Mouse (Mus musculus) liver, adult 2 months (tissue): ENCODE results near the gene Treh. TPM values are rescaled to one million over a fixed set of nuclear protein-coding genes. Genes with fewer than 3 reads are reported as not detected.

Source experiments
- DNase-seq: peaks from one replicate; pipeline ENCODE4 v3.0.0-alpha.2; 2011; ENCODE audit warnings: low read depth, low spot score; ENCODE audit errors: extremely low read depth
- H3K27ac ChIP-seq: fragments of 200-500 bp; replicated peaks from 2 replicates; pipeline ENCODE4 v1.5.1; 2012; ENCODE audit warnings: low read depth, mild to moderate bottlenecking, control low read depth, inconsistent platforms, low read length; ENCODE audit not compliant: insufficient read depth
- H3K27me3 ChIP-seq: fragments of 200-500 bp; 2 replicates; pipeline ENCODE4 v1.6.1; 2012; ENCODE audit warnings: mild to moderate bottlenecking, moderate library complexity, low read length, inconsistent platforms; ENCODE audit not compliant: control insufficient read depth, insufficient read depth
- H3K36me3 ChIP-seq: fragments of 200-500 bp; 2 replicates; pipeline ENCODE4 v1.6.1; 2012; ENCODE audit warnings: low read length, inconsistent platforms; ENCODE audit not compliant: control insufficient read depth, insufficient read depth
- H3K4me1 ChIP-seq: fragments of 200-500 bp; 2 replicates; pipeline ENCODE4 v1.6.1; 2011; ENCODE audit warnings: low read length; ENCODE audit not compliant: control insufficient read depth, insufficient read depth
- H3K4me3 ChIP-seq: fragments of 200-500 bp; 2 replicates; pipeline ENCODE4 v1.5.1; 2011; ENCODE audit warnings: low read depth, mild to moderate bottlenecking, control low read depth, low read length, moderate library complexity; ENCODE audit not compliant: insufficient read depth
- H3K79me2 ChIP-seq: fragments of 200-500 bp; 2 replicates; pipeline ENCODE4 v1.6.1; 2012; ENCODE audit warnings: inconsistent platforms, mild to moderate bottlenecking, low read length, moderate library complexity; ENCODE audit not compliant: control insufficient read depth, insufficient read depth
- H3K9ac ChIP-seq: fragments of 200-500 bp; 2 replicates; pipeline ENCODE4 v1.6.1; 2012; ENCODE audit warnings: low read depth, mild to moderate bottlenecking, control low read depth, inconsistent platforms, low read length
- CTCF ChIP-seq: fragments of 200-500 bp; IDR thresholded peaks from 2 replicates; pipeline ENCODE4 v1.5.1; 2011; ENCODE audit warnings: low read depth, low read length, control low read depth
- POLR2A ChIP-seq: fragments of 200-500 bp; IDR thresholded peaks from 2 replicates; pipeline ENCODE4 v1.6.1; 2011; ENCODE audit warnings: low read length, control low read depth; ENCODE audit not compliant: insufficient read depth; ENCODE audit errors: extremely low read depth
- WGBS: fragments of 180-500 bp; shearing (Covaris S2); methylation state at CpG from one replicate; pipeline ENCODE4 v1.1.7; 2018; 5-methylcytosine and 5-hydroxymethylcytosine counted together
- polyA plus RNA-seq: library from polyadenylated mRNA; depleted of rRNA; stranded (reverse); fragments of >200 nt; gene quantifications from 2 replicates; pipeline ENCODE4 v1.2.3, GENCODE M21; 2012
- total RNA-seq: library from RNA; depleted of rRNA; stranded (reverse); fragments of >200 nt; gene quantifications from 2 replicates; pipeline ENCODE4 v1.2.3, GENCODE M21; 2014

The Treh gene
- total and polyA plus RNA-seq, 2 experiments, result 0.15 to 0.37 TPM

- no peaks in the 10 kb centered on the region for H3K4me1 ChIP-seq
- H3K27ac ChIP-seq, result no peak overlapping the region
- no peaks in the 10 kb centered on the region for H3K27me3 ChIP-seq
- H3K36me3 ChIP-seq, result no peaks in the 10 kb centered on the region
- WGBS, result 86% methylated on average over 6 of the region's 6 CpGs
- TF ChIP-seq POLR2A, result no peak
- H3K9ac ChIP-seq, result no peak overlapping the region
- DNase-seq, result no peak
- no peak overlapping the region for H3K4me3 ChIP-seq
- H3K79me2 ChIP-seq, result no peaks in the 10 kb centered on the region
Observed at GRCm38 (mm10) chr9:44646366-44646765, 26.7 kb upstream of the Treh start.

- Histone ChIP-seq H3K4me3 (no peak overlapping the region), H3K4me1 (no peaks in the 10 kb centered on the region), H3K27ac (no peak overlapping the region), H3K36me3 (no peaks in the 10 kb centered on the region), H3K27me3 (no peaks in the 10 kb centered on the region), H3K9ac (no peak overlapping the region), H3K79me2 (no peaks in the 10 kb centered on the region)
- 93% methylated on average over 8 of the region's 8 CpGs for WGBS
- no peak for TF ChIP-seq CTCF
- TF ChIP-seq POLR2A, result no peak
- no peak for DNase-seq
Observed at GRCm38 (mm10) chr9:44647026-44647425, 26.0 kb upstream of the Treh start.

GRCm38 (mm10) chr9:44647656-44648055 lies 25.4 kb upstream of the Treh start:
- H3K9ac ChIP-seq, result no peak overlapping the region
- H3K27me3 ChIP-seq, result no peaks in the 10 kb centered on the region
- H3K4me3 ChIP-seq, result no peak overlapping the region
- no peaks in the 10 kb centered on the region for H3K4me1 ChIP-seq
- TF ChIP-seq POLR2A (no peak), CTCF (no peak)
- no peak for DNase-seq
- no peaks in the 10 kb centered on the region for H3K36me3 ChIP-seq
- H3K27ac ChIP-seq, result no peak overlapping the region
- no peaks in the 10 kb centered on the region for H3K79me2 ChIP-seq
- WGBS, result 90% methylated on average over 4 of the region's 4 CpGs

- Histone ChIP-seq H3K36me3 (no peaks in the 10 kb centered on the region), H3K27me3 (no peaks in the 10 kb centered on the region), H3K4me1 (no peaks in the 10 kb centered on the region), H3K4me3 (no peak overlapping the region), H3K27ac (no peak overlapping the region), H3K79me2 (no peaks in the 10 kb centered on the region), H3K9ac (no peak overlapping the region)
- TF ChIP-seq CTCF (no peak), POLR2A (no peak)
- WGBS, result 88% methylated on average over 7 of the region's 7 CpGs
- no peak for DNase-seq
Observed at GRCm38 (mm10) chr9:44648881-44649281, 24.2 kb upstream of the Treh start.

GRCm38 (mm10) chr9:44652027-44652426 lies 21.0 kb upstream of the Treh start:
- DNase-seq, result no peak
- H3K79me2 ChIP-seq, result no peaks in the 10 kb centered on the region
- H3K4me1 ChIP-seq, result no peaks in the 10 kb centered on the region
- no peak overlapping the region for H3K9ac ChIP-seq
- no peak for TF ChIP-seq POLR2A
- TF ChIP-seq CTCF, result peak; percentile 91
- H3K27me3 ChIP-seq, result no peaks in the 10 kb centered on the region
- H3K27ac ChIP-seq, result no peak overlapping the region
- H3K36me3 ChIP-seq, result no peaks in the 10 kb centered on the region
- no peak overlapping the region for H3K4me3 ChIP-seq
- 13% methylated on average over 8 of the region's 8 CpGs for WGBS

GRCm38 (mm10) chr9:44653896-44654295 lies 19.1 kb upstream of the Treh start:
- TF ChIP-seq CTCF (no peak), POLR2A (no peak)
- Histone ChIP-seq H3K27ac (no peak overlapping the region), H3K27me3 (no peaks in the 10 kb centered on the region), H3K36me3 (no peaks in the 10 kb centered on the region), H3K4me1 (no peaks in the 10 kb centered on the region), H3K9ac (no peak overlapping the region), H3K79me2 (no peaks in the 10 kb centered on the region), H3K4me3 (no peak overlapping the region)
- WGBS, result 83% methylated on average over 4 of the region's 4 CpGs
- DNase-seq, result no peak
